Mouse (Mus musculus): ENCODE data around the gene Scnm1. TPM values are rescaled to one million over a fixed set of nuclear protein-coding genes. Genes with fewer than 3 reads are reported as not detected.
A peak's percentile ranks its signal among the peaks of the same experiment; 100 is the strongest.

Gene Scnm1
- polyA plus RNA-seq, 1 experiment, result 48.5 TPM

DNA sequence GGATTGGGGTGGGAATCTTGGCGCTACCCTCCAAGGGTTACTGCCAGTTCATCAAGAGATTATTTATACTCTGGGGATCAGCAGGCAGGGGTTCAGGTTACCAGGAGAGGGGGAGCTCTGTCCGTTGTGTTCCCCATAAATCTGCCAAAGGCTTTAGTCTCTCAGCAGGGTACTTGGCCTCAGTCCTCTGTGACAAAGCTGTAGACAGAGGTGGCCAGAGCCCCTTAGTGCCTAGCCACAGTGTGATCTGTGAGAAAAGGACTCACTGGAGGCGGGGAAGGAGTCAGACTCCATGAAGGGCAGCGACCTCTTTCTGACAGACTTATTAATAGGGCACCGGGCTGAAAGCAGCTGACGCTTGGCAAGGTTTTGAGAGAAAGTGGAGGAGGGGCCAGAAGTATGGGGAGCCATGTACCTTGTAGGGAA is 4.6 kb downstream of the Scnm1 start:
- TF ChIP-seq EP300 (IDR thresholded peaks at IDR 0.05; ENCODE audit: insufficient read depth, low read depth, low read length) (no peak), CTCF (IDR thresholded peaks at IDR 0.05; ENCODE audit: low read depth, low read length) (no peak), POLR2A (IDR thresholded peaks at IDR 0.05; ENCODE audit: insufficient read depth, low read length) (no peak)
- no peak overlapping the region for H3K4me3 ChIP-seq (ENCODE audit: low read depth, low read length)
- peaks cover 3% of the 10 kb centered on the region for H3K4me1 ChIP-seq (ENCODE audit: control insufficient read depth, insufficient read depth, low read length)
- H3K27me3 ChIP-seq (ENCODE audit: control insufficient read depth, insufficient read depth, low read length, poor library complexity, severe bottlenecking), result no peaks in the 10 kb centered on the region
- H3K27ac ChIP-seq (ENCODE audit: insufficient read depth, low read length), result no peak overlapping the region
- H3K36me3 ChIP-seq (ENCODE audit: control insufficient read depth, insufficient read depth, low read length, poor library complexity, severe bottlenecking), result peaks cover 3% of the 10 kb centered on the region; the same call in 1 of the 2 replicates
- no peaks in the 10 kb centered on the region for H3K9me3 ChIP-seq (replicated peaks; ENCODE audit: control insufficient read depth, insufficient read depth, low read length, poor library complexity, severe bottlenecking)
- H3K9ac ChIP-seq (ENCODE audit: low read depth, poor library complexity, severe bottlenecking), result no peak overlapping the region

DNA sequence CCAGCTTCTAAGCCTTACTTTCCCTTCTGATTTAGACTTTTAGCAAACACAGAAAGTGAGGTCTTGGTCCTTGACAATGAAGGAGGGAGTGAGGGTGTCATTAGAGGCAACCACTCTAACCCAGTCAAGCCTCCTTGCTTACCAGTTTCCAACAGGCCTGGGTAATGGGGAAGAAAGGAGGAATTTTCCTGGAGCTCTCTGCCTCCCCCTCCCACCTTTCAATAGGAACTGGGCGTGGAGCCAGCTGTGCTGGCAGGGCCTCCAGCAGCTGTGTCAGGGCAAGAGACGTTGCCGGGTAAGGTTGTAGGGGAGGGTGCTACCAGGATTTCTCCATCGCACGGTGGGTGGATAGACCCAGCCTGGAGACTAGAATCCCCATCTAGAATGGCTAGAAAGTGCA is 8.8 kb downstream of the Scnm1 start:
- peaks cover 3% of the 10 kb centered on the region for H3K4me1 ChIP-seq (ENCODE audit: control insufficient read depth, insufficient read depth, low read length)
- no peaks in the 10 kb centered on the region for H3K9me3 ChIP-seq (replicated peaks; ENCODE audit: control insufficient read depth, insufficient read depth, low read length, poor library complexity, severe bottlenecking)
- H3K9ac ChIP-seq (ENCODE audit: low read depth, poor library complexity, severe bottlenecking), result no peak overlapping the region
- H3K27me3 ChIP-seq (ENCODE audit: control insufficient read depth, insufficient read depth, low read length, poor library complexity, severe bottlenecking), result no peaks in the 10 kb centered on the region
- no peak for TF ChIP-seq EP300 (IDR thresholded peaks at IDR 0.05; ENCODE audit: insufficient read depth, low read depth, low read length)
- TF ChIP-seq POLR2A (IDR thresholded peaks at IDR 0.05; ENCODE audit: insufficient read depth, low read length), result no peak
- TF ChIP-seq CTCF (IDR thresholded peaks at IDR 0.05; ENCODE audit: low read depth, low read length), result no peak
- no peak overlapping the region for H3K4me3 ChIP-seq (ENCODE audit: low read depth, low read length)
- H3K36me3 ChIP-seq (ENCODE audit: control insufficient read depth, insufficient read depth, low read length, poor library complexity, severe bottlenecking), result peaks cover 25% of the 10 kb centered on the region
- no peak overlapping the region for H3K27ac ChIP-seq (ENCODE audit: insufficient read depth, low read length)

DNA sequence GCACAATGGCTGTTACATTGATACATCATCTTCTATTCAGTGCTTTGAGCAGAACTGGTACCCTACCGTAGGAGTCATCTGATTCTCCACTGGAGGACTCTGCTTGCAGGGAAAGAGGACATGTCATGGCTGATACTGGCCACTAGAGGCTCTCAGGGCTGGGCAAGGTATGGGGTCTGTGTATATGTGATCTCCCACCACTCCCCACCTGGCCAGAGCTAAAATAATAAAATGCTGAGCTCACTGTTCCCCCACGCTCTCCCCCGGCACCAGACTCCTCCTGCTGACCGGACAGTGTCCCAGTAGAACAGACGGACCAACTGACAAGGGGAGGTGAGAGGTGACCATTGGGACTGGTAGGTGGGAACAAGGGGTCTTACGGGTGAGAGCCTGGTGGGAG is 9.6 kb downstream of the Scnm1 start, which contains the start of gene Tmod4:
Gene Tmod4, plus strand, starts transcription at position 231 of the 400 bp plus-strand sequence.
- H3K4me3 ChIP-seq (ENCODE audit: low read depth, low read length), result no peak within 1 kb of the TSS
- H3K27me3 ChIP-seq (ENCODE audit: control insufficient read depth, insufficient read depth, low read length, poor library complexity, severe bottlenecking), result no peaks in the 10 kb centered on the region
- TF ChIP-seq POLR2A (IDR thresholded peaks at IDR 0.05; ENCODE audit: insufficient read depth, low read length) (no peak), EP300 (IDR thresholded peaks at IDR 0.05; ENCODE audit: insufficient read depth, low read depth, low read length) (no peak), CTCF (IDR thresholded peaks at IDR 0.05; ENCODE audit: low read depth, low read length) (peak; percentile 64)
- no peak within 1 kb of the TSS for H3K27ac ChIP-seq (ENCODE audit: insufficient read depth, low read length)
- H3K4me1 ChIP-seq (ENCODE audit: control insufficient read depth, insufficient read depth, low read length), result peaks cover 3% of the 10 kb centered on the region
- peaks cover 29% of the 10 kb centered on the region for H3K36me3 ChIP-seq (ENCODE audit: control insufficient read depth, insufficient read depth, low read length, poor library complexity, severe bottlenecking)
- H3K9ac ChIP-seq (ENCODE audit: low read depth, poor library complexity, severe bottlenecking), result no peak within 1 kb of the TSS
- no peaks in the 10 kb centered on the region for H3K9me3 ChIP-seq (replicated peaks; ENCODE audit: control insufficient read depth, insufficient read depth, low read length, poor library complexity, severe bottlenecking)

DNA sequence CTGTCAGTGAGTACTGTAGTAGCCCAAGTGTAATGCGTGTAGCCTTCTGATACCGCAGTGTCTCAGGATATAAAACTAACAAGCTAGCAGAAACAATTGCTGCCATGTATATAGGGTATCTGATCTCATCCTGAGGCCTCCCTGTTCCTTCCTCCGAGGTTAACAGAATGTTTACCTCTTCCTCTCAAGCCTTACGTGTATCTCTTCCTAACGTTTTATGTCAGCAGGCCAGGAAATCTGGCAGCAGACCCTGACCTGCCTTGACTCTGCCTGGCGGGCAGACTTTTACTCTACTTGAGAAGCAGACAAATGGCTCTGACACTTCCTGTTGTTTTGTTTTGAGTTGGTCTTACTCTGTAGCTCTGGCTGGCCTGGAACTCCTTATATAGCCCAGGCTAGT is 12.2 kb downstream of the Scnm1 start:
- Histone ChIP-seq H3K9me3 (replicated peaks; ENCODE audit: control insufficient read depth, insufficient read depth, low read length, poor library complexity, severe bottlenecking) (no peaks in the 10 kb centered on the region), H3K27me3 (ENCODE audit: control insufficient read depth, insufficient read depth, low read length, poor library complexity, severe bottlenecking) (no peaks in the 10 kb centered on the region), H3K9ac (ENCODE audit: low read depth, poor library complexity, severe bottlenecking) (no peak overlapping the region), H3K27ac (ENCODE audit: insufficient read depth, low read length) (no peak overlapping the region), H3K4me3 (ENCODE audit: low read depth, low read length) (no peak overlapping the region), H3K36me3 (ENCODE audit: control insufficient read depth, insufficient read depth, low read length, poor library complexity, severe bottlenecking) (peaks cover 42% of the 10 kb centered on the region), H3K4me1 (ENCODE audit: control insufficient read depth, insufficient read depth, low read length) (peaks cover 3% of the 10 kb centered on the region)
- no peak for TF ChIP-seq EP300 (IDR thresholded peaks at IDR 0.05; ENCODE audit: insufficient read depth, low read depth, low read length)
- TF ChIP-seq POLR2A (IDR thresholded peaks at IDR 0.05; ENCODE audit: insufficient read depth, low read length), result no peak
- TF ChIP-seq CTCF (IDR thresholded peaks at IDR 0.05; ENCODE audit: low read depth, low read length), result no peak

DNA sequence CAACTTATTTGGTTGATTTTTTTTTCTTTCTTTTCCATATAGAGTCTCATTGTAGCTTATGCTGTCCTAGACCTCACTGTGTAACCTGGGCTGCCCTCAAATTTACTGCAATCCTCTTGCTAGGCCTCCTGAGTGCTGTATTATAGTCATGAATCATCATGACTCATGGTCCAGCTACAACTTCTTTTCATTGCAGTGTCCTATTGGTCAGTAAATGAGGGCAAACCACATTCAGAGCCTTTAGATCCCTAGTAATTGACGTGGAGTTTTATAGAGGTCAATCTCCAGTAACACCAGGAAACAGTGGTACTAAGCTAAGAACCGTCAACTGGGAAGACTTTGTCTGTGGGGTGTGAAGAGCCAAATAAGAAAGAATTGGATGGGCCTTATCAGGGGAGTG is 16.1 kb downstream of the Scnm1 start:
- Histone ChIP-seq H3K9me3 (replicated peaks; ENCODE audit: control insufficient read depth, insufficient read depth, low read length, poor library complexity, severe bottlenecking) (no peaks in the 10 kb centered on the region), H3K36me3 (ENCODE audit: control insufficient read depth, insufficient read depth, low read length, poor library complexity, severe bottlenecking) (peaks cover 44% of the 10 kb centered on the region), H3K27me3 (ENCODE audit: control insufficient read depth, insufficient read depth, low read length, poor library complexity, severe bottlenecking) (no peaks in the 10 kb centered on the region), H3K27ac (ENCODE audit: insufficient read depth, low read length) (no peak overlapping the region), H3K4me3 (ENCODE audit: low read depth, low read length) (no peak overlapping the region), H3K4me1 (ENCODE audit: control insufficient read depth, insufficient read depth, low read length) (no peaks in the 10 kb centered on the region), H3K9ac (ENCODE audit: low read depth, poor library complexity, severe bottlenecking) (no peak overlapping the region)
- TF ChIP-seq POLR2A (IDR thresholded peaks at IDR 0.05; ENCODE audit: insufficient read depth, low read length), result no peak
- TF ChIP-seq EP300 (IDR thresholded peaks at IDR 0.05; ENCODE audit: insufficient read depth, low read depth, low read length), result no peak
- no peak for TF ChIP-seq CTCF (IDR thresholded peaks at IDR 0.05; ENCODE audit: low read depth, low read length)

DNA sequence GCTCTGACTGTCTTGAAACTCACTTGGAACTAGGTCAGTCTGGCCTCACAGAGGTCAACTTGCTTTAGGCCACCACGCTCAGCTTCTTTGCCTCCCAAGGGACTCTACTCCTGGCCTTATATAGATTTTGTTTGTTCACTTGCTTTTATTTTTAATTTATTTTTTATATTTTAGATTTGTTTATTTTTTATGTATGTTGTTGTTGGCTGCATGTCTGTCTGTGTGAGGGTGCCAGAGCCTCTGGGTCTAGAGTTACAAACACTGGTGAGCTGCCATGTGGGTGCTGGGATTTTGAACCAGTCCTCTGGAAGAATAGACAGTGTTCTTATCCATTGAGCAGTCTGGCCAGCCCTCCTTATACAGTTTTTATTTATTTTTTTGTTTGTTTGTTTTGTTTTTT is 21.1 kb downstream of the Scnm1 start:
- H3K9ac ChIP-seq (ENCODE audit: low read depth, poor library complexity, severe bottlenecking), result no peak overlapping the region

More for the DNA sequence above, 21.1 kb downstream of the Scnm1 start:
- no peak for TF ChIP-seq POLR2A (IDR thresholded peaks at IDR 0.05; ENCODE audit: insufficient read depth, low read length)
- no peak for TF ChIP-seq EP300 (IDR thresholded peaks at IDR 0.05; ENCODE audit: insufficient read depth, low read depth, low read length)
- TF ChIP-seq CTCF (IDR thresholded peaks at IDR 0.05; ENCODE audit: low read depth, low read length), result no peak
- H3K4me3 ChIP-seq (ENCODE audit: low read depth, low read length), result no peak overlapping the region
- peaks cover 3% of the 10 kb centered on the region; the same call in 1 of the 2 replicates for H3K36me3 ChIP-seq (ENCODE audit: control insufficient read depth, insufficient read depth, low read length, poor library complexity, severe bottlenecking)
- H3K4me1 ChIP-seq (ENCODE audit: control insufficient read depth, insufficient read depth, low read length), result no peaks in the 10 kb centered on the region
- no peak overlapping the region for H3K27ac ChIP-seq (ENCODE audit: insufficient read depth, low read length)
- no peaks in the 10 kb centered on the region for H3K9me3 ChIP-seq (replicated peaks; ENCODE audit: control insufficient read depth, insufficient read depth, low read length, poor library complexity, severe bottlenecking)
- H3K27me3 ChIP-seq (ENCODE audit: control insufficient read depth, insufficient read depth, low read length, poor library complexity, severe bottlenecking), result no peaks in the 10 kb centered on the region

Data from ES-Bruce4 (cell line).